Mouse (Mus musculus) kidney, postnatal 0 days (tissue): ENCODE measurements at regions not wholly inside any gene's neighbourhood (a gene's known extent, or its start where the extent isn't known, plus 50 kb on each side); places are given as distances from the start of the nearest gene placed in this dataset.

Source experiments
- ATAC-seq: fragments of 200-750 bp; cut with Nextera tagmentation; replicated peaks from 2 replicates; pipeline ENCODE4 v1.8.0; 2017; ENCODE audit warnings: low read depth, moderate number of reproducible peaks, moderate TSS enrichment, moderate library complexity; ENCODE audit not compliant: low FRiP score
- DNase-seq: peaks from one replicate; pipeline ENCODE4 v3.0.0-alpha.2; 2016; ENCODE audit warnings: low spot score
- H3K27ac ChIP-seq: fragments of 300-500 bp; sonication (generic); 2 replicates; pipeline ENCODE4 v1.5.1; 2014; ENCODE audit warnings: mild to moderate bottlenecking
- H3K27me3 ChIP-seq: fragments of 300-500 bp; sonication (generic); 2 replicates; pipeline ENCODE4 v1.6.1; 2014; ENCODE audit warnings: low read length, mixed read lengths; ENCODE audit not compliant: insufficient read depth
- H3K36me3 ChIP-seq: fragments of 300-500 bp; sonication (generic); 2 replicates; pipeline ENCODE4 v1.6.1; 2014; ENCODE audit warnings: low read length, mixed read lengths; ENCODE audit not compliant: insufficient read depth
- H3K4me1 ChIP-seq: fragments of 300-500 bp; sonication (generic); replicated peaks from 2 replicates; pipeline ENCODE4 v1.6.1; 2014; ENCODE audit warnings: antibody characterized with exemption, low read length, mixed read lengths; ENCODE audit not compliant: insufficient read depth
- H3K4me2 ChIP-seq: fragments of 300-500 bp; sonication (generic); 2 replicates; pipeline ENCODE4 v1.6.1; 2014; ENCODE audit warnings: mild to moderate bottlenecking, low read length, moderate library complexity, mixed read lengths
- H3K4me3 ChIP-seq: fragments of 300-500 bp; sonication (generic); replicated peaks from 2 replicates; pipeline ENCODE4 v1.5.1; 2014; ENCODE audit warnings: low read depth, low read length
- H3K9ac ChIP-seq: fragments of 300-500 bp; sonication (generic); 2 replicates; pipeline ENCODE4 v1.6.1; 2014; ENCODE audit warnings: low read depth, low read length
- H3K9me3 ChIP-seq: fragments of 300-500 bp; sonication (generic); replicated peaks from 2 replicates; pipeline ENCODE4 v1.6.1; 2016; ENCODE audit warnings: low read length, inconsistent platforms, mixed read lengths
- CTCF ChIP-seq: IDR thresholded peaks from 2 replicates; pipeline ENCODE4 v1.5.1; 2016; ENCODE audit warnings: antibody characterized with exemption, low read depth, mild to moderate bottlenecking, moderate library complexity
- WGBS: fragments of 180-500 bp; shearing (Covaris S2); extraction: QIAGEN DNeasy Blood & Tissue Kit; methylation state at CpG from one replicate; pipeline ENCODE4 v1.1.7; 2014; 5-methylcytosine and 5-hydroxymethylcytosine counted together

DNA sequence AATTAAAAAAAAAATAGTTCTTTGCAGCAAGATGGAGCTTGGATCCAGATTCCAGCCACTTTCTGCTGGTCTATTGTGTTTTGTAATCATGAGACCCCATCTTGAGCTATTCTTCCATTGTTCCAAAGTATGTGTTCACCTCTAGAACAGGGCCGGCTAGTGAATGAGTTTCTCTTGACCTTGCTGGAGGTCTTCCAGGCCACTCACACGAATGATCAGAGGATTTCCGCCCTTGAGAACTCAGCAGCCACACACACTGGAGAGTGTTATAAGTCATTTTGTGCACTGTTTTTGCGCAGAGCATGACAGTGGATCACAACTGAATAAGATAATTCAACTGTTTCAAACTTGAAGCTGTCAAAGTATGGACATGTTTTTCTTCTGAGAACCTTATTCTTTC lies 110.5 kb downstream of the Tbx4 start:
- Histone ChIP-seq H3K36me3 (no peaks in the 10 kb centered on the region), H3K9me3 (no peaks in the 10 kb centered on the region), H3K9ac (no peak overlapping the region), H3K27me3 (no peaks in the 10 kb centered on the region), H3K4me2 (no peak overlapping the region), H3K27ac (no peak overlapping the region), H3K4me1 (no peaks in the 10 kb centered on the region), H3K4me3 (no peak overlapping the region)
- WGBS, result 59% methylated on average over 4 of the region's 4 CpGs
- DNase-seq (no peak), ATAC-seq (no peak)
- no peak for TF ChIP-seq CTCF

DNA sequence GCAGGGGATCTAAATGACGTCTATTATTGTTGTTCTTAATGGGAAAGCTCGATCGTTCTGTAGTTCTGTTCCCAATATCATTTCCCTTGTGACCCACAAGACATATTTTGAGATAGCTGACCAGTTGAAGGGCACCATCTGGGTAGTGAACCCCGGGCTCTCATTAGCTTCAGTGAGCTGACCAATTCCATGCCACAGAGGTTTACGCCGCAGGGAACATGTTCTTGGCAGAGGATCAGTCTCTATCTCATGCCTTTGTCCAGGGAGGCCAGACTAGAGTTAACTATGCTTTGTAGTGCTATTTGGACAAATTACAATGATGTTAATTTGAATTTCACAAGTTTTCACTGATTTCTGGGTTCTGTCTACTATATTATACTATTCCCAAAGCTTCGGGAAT lies 117.1 kb downstream of the Tbx4 start:
- 60% methylated on average over 7 of the region's 7 CpGs for WGBS

DNA sequence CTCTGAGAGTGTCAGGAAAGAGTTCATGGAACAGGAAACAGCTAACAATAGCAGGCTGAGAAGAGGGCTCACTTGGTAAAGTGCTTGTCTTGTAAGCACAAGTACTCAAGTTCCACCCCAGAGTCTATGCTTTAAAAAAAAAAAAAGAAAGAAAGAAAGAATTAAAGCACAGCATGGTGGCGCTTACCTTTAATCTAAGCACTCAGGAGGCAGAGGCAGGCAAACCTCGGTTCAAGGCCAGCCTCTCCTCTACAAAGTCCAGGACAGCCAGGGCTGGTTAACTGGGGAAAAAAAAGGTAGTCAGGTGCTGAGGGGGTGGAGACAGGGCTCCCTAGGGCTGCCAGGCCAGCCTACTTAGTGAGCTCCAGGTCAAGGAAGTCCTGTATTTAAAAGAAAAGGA lies 119.1 kb downstream of the Tbx4 start:
- no peaks in the 10 kb centered on the region for H3K9me3 ChIP-seq
- no peaks in the 10 kb centered on the region for H3K4me1 ChIP-seq
- H3K4me2 ChIP-seq, result no peak overlapping the region
- 89% methylated on average over 2 of the region's 2 CpGs for WGBS
- no peak overlapping the region for H3K4me3 ChIP-seq
- TF ChIP-seq CTCF, result no peak
- DNase-seq (no peak), ATAC-seq (no peak)
- H3K36me3 ChIP-seq, result no peaks in the 10 kb centered on the region
- H3K27ac ChIP-seq, result no peak overlapping the region
- H3K27me3 ChIP-seq, result no peaks in the 10 kb centered on the region
- H3K9ac ChIP-seq, result no peak overlapping the region

More for the DNA sequence above, 117.1 kb downstream of the Tbx4 start:
- ATAC-seq (no peak), DNase-seq (no peak)
- Histone ChIP-seq H3K27me3 (no peaks in the 10 kb centered on the region), H3K4me3 (no peak overlapping the region), H3K27ac (no peak overlapping the region), H3K9me3 (no peaks in the 10 kb centered on the region), H3K4me1 (no peaks in the 10 kb centered on the region), H3K36me3 (no peaks in the 10 kb centered on the region), H3K9ac (no peak overlapping the region), H3K4me2 (no peak overlapping the region)
- TF ChIP-seq CTCF, result no peak

DNA sequence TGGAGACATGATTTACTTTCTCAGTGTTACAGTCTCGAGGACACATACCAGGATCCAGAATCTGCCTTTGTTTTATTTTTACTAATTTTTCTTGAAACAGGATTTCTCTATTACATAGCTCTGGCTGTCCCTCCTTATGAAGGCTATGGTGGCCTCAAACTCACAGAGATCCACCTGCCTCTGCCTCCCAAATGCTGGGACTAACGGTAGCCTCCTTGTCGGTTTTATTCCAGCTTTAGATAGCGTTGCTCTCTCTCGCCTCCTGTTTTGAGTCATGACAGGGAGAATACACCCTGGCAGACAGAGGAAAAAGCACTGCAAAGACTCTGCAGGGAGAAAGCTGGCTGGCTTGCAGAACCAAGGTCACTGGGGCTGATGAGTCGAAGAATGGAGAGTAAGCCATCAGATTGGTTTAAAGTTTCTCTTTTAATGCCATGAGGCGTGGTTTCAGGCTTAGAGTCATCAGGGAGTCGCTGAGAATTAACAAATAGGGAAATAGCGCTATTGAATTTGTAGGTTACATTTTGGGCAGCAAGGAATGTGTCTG lies 119.8 kb downstream of the Tbx4 start:
- no peak for DNase-seq
- ATAC-seq, result no peak
- WGBS, result 77% methylated on average over 9 of the region's 9 CpGs
- no peaks in the 10 kb centered on the region for H3K4me1 ChIP-seq
- H3K9ac ChIP-seq, result no peak overlapping the region
- no peaks in the 10 kb centered on the region for H3K27me3 ChIP-seq
- H3K4me3 ChIP-seq, result no peak overlapping the region
- no peak for TF ChIP-seq CTCF
- H3K4me2 ChIP-seq, result no peak overlapping the region
- no peak overlapping the region for H3K27ac ChIP-seq
- H3K36me3 ChIP-seq, result no peaks in the 10 kb centered on the region
- no peaks in the 10 kb centered on the region for H3K9me3 ChIP-seq

DNA sequence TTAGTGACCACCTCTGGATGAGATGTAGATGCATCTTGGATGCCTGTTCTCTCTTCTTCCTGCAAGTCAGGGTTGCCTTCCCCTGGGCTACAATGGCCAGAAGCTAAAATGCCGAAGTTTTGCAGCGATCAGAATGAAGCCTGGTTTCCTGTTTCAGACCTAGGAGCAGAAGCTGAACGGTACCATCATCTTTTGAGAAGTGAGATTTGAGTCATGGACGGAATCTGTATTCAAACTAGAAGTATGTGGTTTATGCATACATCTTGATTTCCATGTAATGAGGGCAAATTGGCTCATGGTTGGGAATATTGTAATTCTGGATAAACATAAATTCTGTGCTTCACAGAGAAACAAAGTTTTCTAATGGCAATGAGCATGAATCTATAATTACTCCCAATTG lies 120.6 kb downstream of the Tbx4 start:
- WGBS, result 85% methylated on average over 4 of the region's 4 CpGs
- H3K9ac ChIP-seq, result no peak overlapping the region

More for the DNA sequence above, 120.6 kb downstream of the Tbx4 start:
- no peak for TF ChIP-seq CTCF
- Histone ChIP-seq H3K27ac (no peak overlapping the region), H3K27me3 (no peaks in the 10 kb centered on the region), H3K4me2 (no peak overlapping the region), H3K36me3 (no peaks in the 10 kb centered on the region), H3K9me3 (no peaks in the 10 kb centered on the region), H3K4me3 (no peak overlapping the region), H3K4me1 (no peaks in the 10 kb centered on the region)
- ATAC-seq, result no peak
- DNase-seq, result no peak
